Mouse (Mus musculus) myocyte (in vitro differentiated cells): ENCODE results near the gene Zfp488. TPM values are rescaled to one million over a fixed set of nuclear protein-coding genes. Genes with fewer than 3 reads are reported as not detected.

Experiments
- H3K27me3 ChIP-seq: one replicate; pipeline ENCODE4 v1.6.1; 2011; ENCODE audit not compliant: control insufficient read depth, insufficient read depth, insufficient read length
- H3K36me3 ChIP-seq: one replicate; pipeline ENCODE4 v1.6.1; 2011; ENCODE audit not compliant: control insufficient read depth, insufficient read depth
- H3K4me2 ChIP-seq: one replicate; pipeline ENCODE4 v1.6.1; 2011; ENCODE audit warnings: low read depth, control low read depth
- H3K4me3 ChIP-seq: one replicate; pipeline ENCODE4 v1.5.1; 2011; ENCODE audit warnings: mild to moderate bottlenecking, control low read depth, moderate library complexity
- H3K79me2 ChIP-seq: one replicate; pipeline ENCODE4 v1.6.1; 2011; ENCODE audit not compliant: control insufficient read depth, insufficient read depth
- H3ac ChIP-seq: one replicate; pipeline ENCODE4 v1.6.1; 2011; ENCODE audit not compliant: control insufficient read depth, insufficient read length
- CEBPB ChIP-seq: IDR thresholded peaks from 2 replicates; pipeline ENCODE4 v1.6.1; 2011; ENCODE audit warnings: mild to moderate bottlenecking, moderate library complexity; ENCODE audit not compliant: poor library complexity, insufficient read depth, severe bottlenecking
- E2F4 ChIP-seq: IDR thresholded peaks from one replicate; pipeline ENCODE4 v1.6.1; 2011; ENCODE audit warnings: mild to moderate bottlenecking, control low read depth, moderate library complexity; ENCODE audit not compliant: insufficient read depth
- MAX ChIP-seq: IDR thresholded peaks from one replicate; pipeline ENCODE4 v1.6.1; 2011; ENCODE audit warnings: low read depth, mild to moderate bottlenecking, control low read depth
- MYOD1 ChIP-seq, 3 experiments: IDR thresholded peaks; one replicate each; pipeline ENCODE4 v1.6.1; 2011; ENCODE audit warnings: control low read depth in 2 of 3, low read depth in 2 of 3, mild to moderate bottlenecking in 2 of 3, moderate library complexity in 1 of 3; ENCODE audit not compliant: insufficient read length in 2 of 3, control insufficient read depth in 1 of 3
- MYOG ChIP-seq, 3 experiments: IDR thresholded peaks; one replicate each; pipeline ENCODE4 v1.6.1; 2011; ENCODE audit warnings: control low read depth in 2 of 3, low read depth in 2 of 3, mild to moderate bottlenecking in 2 of 3; ENCODE audit not compliant: insufficient read length in 2 of 3, control insufficient read depth in 1 of 3, insufficient read depth in 1 of 3
- POLR2A ChIP-seq: IDR thresholded peaks from one replicate; pipeline ENCODE4 v1.6.1; 2011; ENCODE audit warnings: low read depth, mild to moderate bottlenecking, control low read depth, moderate library complexity; ENCODE audit not compliant: insufficient read length
- POLR2AphosphoS2 ChIP-seq: IDR thresholded peaks from one replicate; pipeline ENCODE4 v1.6.1; 2011; ENCODE audit warnings: low read depth, control low read depth; ENCODE audit not compliant: insufficient read length
- REST ChIP-seq: IDR thresholded peaks from one replicate; pipeline ENCODE4 v1.6.1; 2011; ENCODE audit warnings: mild to moderate bottlenecking, control low read depth, moderate library complexity; ENCODE audit not compliant: insufficient read depth, insufficient read length
- SRF ChIP-seq: IDR thresholded peaks from one replicate; pipeline ENCODE4 v1.6.1; 2011; ENCODE audit warnings: low read depth; ENCODE audit not compliant: control insufficient read depth, insufficient read length
- TCF12 ChIP-seq: IDR thresholded peaks from one replicate; pipeline ENCODE4 v1.6.1; 2011; ENCODE audit warnings: mild to moderate bottlenecking, control low read depth; ENCODE audit not compliant: poor library complexity, insufficient read depth, severe bottlenecking
- TCF3 ChIP-seq: IDR thresholded peaks from one replicate; pipeline ENCODE4 v1.6.1; 2011; ENCODE audit warnings: low read depth, control low read depth; ENCODE audit not compliant: insufficient read length
- USF1 ChIP-seq: IDR thresholded peaks from one replicate; pipeline ENCODE4 v1.6.1; 2011; ENCODE audit warnings: low read depth, mild to moderate bottlenecking, control low read depth, moderate library complexity
- polyA plus RNA-seq: library from polyadenylated mRNA; unstranded; fragments of >200 nt; fragmentation: generic; extraction: Trizol; gene quantifications from one replicate; pipeline ENCODE4 v1.2.1, GENCODE M21; 2012; ENCODE audit warnings: missing spikeins

Zfp488 gene
- polyA plus RNA-seq, 1 experiment, result not detected

DNA sequence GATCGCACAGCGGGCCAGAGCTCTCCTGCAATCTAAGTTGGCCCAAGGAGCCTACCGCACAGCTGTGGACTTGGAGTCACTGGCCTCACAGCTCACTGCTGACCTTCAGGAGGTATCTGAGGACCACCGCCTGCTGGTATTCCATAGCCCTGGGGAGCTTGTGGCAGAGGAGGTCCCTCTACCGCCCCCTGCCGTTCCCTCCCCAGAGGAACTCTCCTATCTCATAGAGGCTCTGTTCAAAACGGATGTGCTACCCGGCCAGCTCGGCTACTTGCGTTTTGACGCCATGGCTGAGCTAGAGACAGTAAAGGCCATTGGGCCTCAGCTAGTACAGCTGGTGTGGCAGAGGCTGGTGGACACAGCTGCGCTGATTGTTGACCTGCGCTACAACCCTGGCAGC, 22.5 kb downstream of the Zfp488 start:
- H3K36me3 ChIP-seq, result no peaks in the 10 kb centered on the region
- H3K4me3 ChIP-seq, result no peak overlapping the region
- H3ac ChIP-seq, result no peak overlapping the region
- no peak overlapping the region for H3K4me2 ChIP-seq
- TF ChIP-seq E2F4 (no peak), MYOD1 (IDR thresholded peaks at IDR 0.05; ENCODE audit: control insufficient read depth in 1 of 3, insufficient read length in 2 of 3, low read depth in 2 of 3) (no peak), TCF12 (no peak), MAX (no peak)
- peaks cover 11% of the 10 kb centered on the region for H3K27me3 ChIP-seq
- no peaks in the 10 kb centered on the region for H3K79me2 ChIP-seq

DNA sequence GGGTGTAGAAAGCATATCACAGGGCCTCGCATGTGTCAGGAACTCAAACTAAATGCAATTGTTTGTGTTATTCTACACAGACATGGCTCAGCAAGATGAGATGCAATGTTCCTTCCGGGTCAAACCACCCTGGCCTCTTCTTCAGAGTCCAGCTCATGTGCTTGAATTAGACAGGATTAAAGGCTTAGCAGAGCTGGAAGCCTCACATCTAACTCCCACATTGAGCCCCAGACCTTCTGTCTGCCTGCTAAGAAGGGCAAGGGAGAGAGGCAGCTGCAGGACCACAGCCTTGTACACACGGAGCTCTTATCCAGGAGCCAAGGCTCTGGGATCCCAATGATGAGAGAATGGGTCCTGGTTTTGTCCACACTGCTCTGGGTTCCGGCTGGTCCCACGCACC, 24.8 kb downstream of the Zfp488 start, which contains the start of gene Rbp3:
Gene Rbp3, plus strand, starts transcription at position 243 of the 400 bp plus-strand sequence.
- Histone ChIP-seq H3K36me3 (no peaks in the 10 kb centered on the region), H3K4me2 (no peak within 1 kb of the TSS), H3K79me2 (no peaks in the 10 kb centered on the region), H3K27me3 (peaks cover 17% of the 10 kb centered on the region), H3ac (no peak within 1 kb of the TSS), H3K4me3 (no peak within 1 kb of the TSS)
- no peak for TF ChIP-seq CEBPB
- no peak for TF ChIP-seq MYOG (IDR thresholded peaks at IDR 0.05; ENCODE audit: control insufficient read depth in 1 of 3, insufficient read depth in 1 of 3, insufficient read length in 2 of 3, low read depth in 2 of 3)
- TF ChIP-seq REST, result no peak
- no peak for TF ChIP-seq USF1
- no peak for TF ChIP-seq TCF12

GRCm38 (mm10) chr14:33952233-33952981, 26.2 kb downstream of the Zfp488 start:
- no peak overlapping the region for H3K4me3 ChIP-seq
- peaks cover 17% of the 10 kb centered on the region for H3K27me3 ChIP-seq
- H3K79me2 ChIP-seq, result no peaks in the 10 kb centered on the region
- TF ChIP-seq E2F4 (no peak), REST (no peak), MYOG (IDR thresholded peaks at IDR 0.05; ENCODE audit: control insufficient read depth in 1 of 3, insufficient read depth in 1 of 3, insufficient read length in 2 of 3, low read depth in 2 of 3) (no peak), POLR2A (no peak), USF1 (no peak), MYOD1 (IDR thresholded peaks at IDR 0.05; ENCODE audit: control insufficient read depth in 1 of 3, insufficient read length in 2 of 3, low read depth in 2 of 3) (no peak), TCF3 (no peak), SRF (no peak), CEBPB (no peak), POLR2AphosphoS2 (no peak), TCF12 (no peak), MAX (no peak)
- H3ac ChIP-seq, result no peak overlapping the region
- no peaks in the 10 kb centered on the region for H3K36me3 ChIP-seq
- H3K4me2 ChIP-seq, result no peak overlapping the region

DNA sequence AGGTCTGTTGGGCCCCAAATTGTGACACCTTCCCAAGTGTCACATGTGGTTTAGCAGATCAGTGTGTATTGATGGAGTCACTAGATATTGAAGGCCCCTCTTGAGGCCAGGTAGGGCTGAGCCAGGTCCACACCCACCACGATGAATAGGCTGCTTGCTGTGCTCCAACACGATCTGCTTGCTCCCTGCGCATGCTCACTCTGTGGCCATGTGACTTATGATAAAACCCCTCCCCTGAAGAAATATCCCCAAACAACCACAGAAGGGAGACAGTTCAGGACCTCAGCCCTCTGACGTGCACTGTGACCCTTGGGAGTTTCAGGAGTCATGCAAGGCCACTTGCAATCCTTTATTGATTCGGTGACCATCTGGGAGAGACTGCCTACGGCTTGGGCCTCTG, 32.4 kb downstream of the Zfp488 start:
- no peaks in the 10 kb centered on the region for H3K79me2 ChIP-seq
- H3K36me3 ChIP-seq, result no peaks in the 10 kb centered on the region
- no peak overlapping the region for H3K4me2 ChIP-seq

GRCm38 (mm10) chr14:33942222-33942621, 36.3 kb downstream of the Zfp488 start:
- Histone ChIP-seq H3K4me2 (no peak overlapping the region), H3K79me2 (no peaks in the 10 kb centered on the region), H3K4me3 (no peak overlapping the region), H3ac (no peak overlapping the region), H3K36me3 (no peaks in the 10 kb centered on the region), H3K27me3 (no peaks in the 10 kb centered on the region)
- TF ChIP-seq SRF (no peak), POLR2A (no peak), POLR2AphosphoS2 (no peak)

More for the DNA sequence above, 32.4 kb downstream of the Zfp488 start:
- H3K27me3 ChIP-seq, result peaks cover 6% of the 10 kb centered on the region
- H3ac ChIP-seq, result no peak overlapping the region
- TF ChIP-seq POLR2AphosphoS2 (no peak), MAX (no peak), USF1 (no peak), POLR2A (no peak), CEBPB (no peak), TCF3 (no peak), MYOG (IDR thresholded peaks at IDR 0.05; ENCODE audit: control insufficient read depth in 1 of 3, insufficient read depth in 1 of 3, insufficient read length in 2 of 3, low read depth in 2 of 3) (no peak), TCF12 (no peak), MYOD1 (IDR thresholded peaks at IDR 0.05; ENCODE audit: control insufficient read depth in 1 of 3, insufficient read length in 2 of 3, low read depth in 2 of 3) (no peak), SRF (no peak), REST (no peak), E2F4 (no peak)
- no peak overlapping the region for H3K4me3 ChIP-seq
